Mouse (Mus musculus): ENCODE data around the gene Tceal8. TPM values are rescaled to one million over a fixed set of nuclear protein-coding genes. Genes with fewer than 3 reads are reported as not detected.
"Not testable (repeated sequence)": the region's sequence is repeated elsewhere in the genome, so short reads cannot be mapped to it uniquely, and the experiment has no call there.

Gene Tceal8
- polyA plus RNA-seq (2016; fragmentation: Nextera tagmentation; extraction: Ambion mirVana) = 265 and 277 TPM in 2 replicates

- H3K4me1 ChIP-seq (replicated peaks) = no peaks in the 10 kb centered on the region
- H3K27me3 ChIP-seq (replicated peaks) = no peaks in the 10 kb centered on the region
- no peaks in the 10 kb centered on the region; the same call in 1 of the 2 replicates for H3K36me3 ChIP-seq
- H3K27ac ChIP-seq (ENCODE audit: poor library complexity, severe bottlenecking) = peak within 1 kb of the TSS; percentile 96
- 13% methylated on average over 10 of the region's 10 CpGs for WGBS
- peak within 1 kb of the TSS; percentile 77 for H3K4me2 ChIP-seq
- ATAC-seq (ENCODE audit: insufficient number of reproducible peaks, low FRiP score) = peak; percentile 94
- peak within 1 kb of the TSS; percentile 89 for H3K9ac ChIP-seq
- H3K4me3 ChIP-seq = peak within 1 kb of the TSS; percentile 71
- no peaks in the 10 kb centered on the region for H3K9me3 ChIP-seq (replicated peaks)
Measured at GRCm38 (mm10) chrX:136172118-136172551, at the start of gene Tceal8. Gene Tceal8, minus strand, starts transcription at chrX:136172342.

GRCm38 (mm10) chrX:136216303-136216702 is 44.2 kb upstream of the Tceal8 start:
- Histone ChIP-seq H3K27me3 (replicated peaks) (no peaks in the 10 kb centered on the region), H3K4me1 (replicated peaks) (no peaks in the 10 kb centered on the region), H3K9ac (no peak overlapping the region), H3K4me2 (no peak overlapping the region), H3K36me3 (no peaks in the 10 kb centered on the region), H3K4me3 (no peak overlapping the region), H3K9me3 (replicated peaks) (no peaks in the 10 kb centered on the region), H3K27ac (ENCODE audit: poor library complexity, severe bottlenecking) (peak overlapping the region; percentile 75; the same call in 1 of the 2 replicates)
- WGBS = 41% methylated on average over 1 of the region's 1 CpGs
- ATAC-seq (ENCODE audit: insufficient number of reproducible peaks, low FRiP score) = no peak

GRCm38 (mm10) chrX:136214729-136215677 is 42.9 kb upstream of the Tceal8 start, which contains the start of the genes Tceal7 and Bex1:
Gene Tceal7, plus strand, starts transcription at chrX:136214779.
Gene Bex1, minus strand, starts transcription at chrX:136215513.
- Histone ChIP-seq H3K4me3 (peak within 1 kb of the TSS; percentile 54), H3K4me2 (peak within 1 kb of the TSS; percentile 63), H3K27ac (ENCODE audit: poor library complexity, severe bottlenecking) (peak within 1 kb of the TSS; percentile 75; the same call in 1 of the 2 replicates), H3K9ac (peak within 1 kb of the TSS; percentile 70; the same call in 1 of the 2 replicates)
- H3K36me3 ChIP-seq; H3K27me3 ChIP-seq (replicated peaks); H3K9me3 ChIP-seq (replicated peaks); H3K4me1 ChIP-seq (replicated peaks): not testable (repeated sequence)
- ATAC-seq (ENCODE audit: insufficient number of reproducible peaks, low FRiP score) = peak; percentile 91
- WGBS = 30% methylated on average over 24 of the region's 67 CpGs

GRCm38 (mm10) chrX:136213396-136213795 is 41.3 kb upstream of the Tceal8 start:
- no peak overlapping the region for H3K9ac ChIP-seq
- no peaks in the 10 kb centered on the region for H3K4me1 ChIP-seq (replicated peaks)
- ATAC-seq (ENCODE audit: insufficient number of reproducible peaks, low FRiP score) = no peak
- no peaks in the 10 kb centered on the region for H3K27me3 ChIP-seq (replicated peaks)
- H3K9me3 ChIP-seq (replicated peaks) = no peaks in the 10 kb centered on the region
- H3K4me3 ChIP-seq = no peak overlapping the region
- 51% methylated on average over 2 of the region's 2 CpGs for WGBS
- H3K27ac ChIP-seq (ENCODE audit: poor library complexity, severe bottlenecking) = no peak overlapping the region
- H3K36me3 ChIP-seq = no peaks in the 10 kb centered on the region
- no peak overlapping the region for H3K4me2 ChIP-seq

- WGBS = 77% methylated on average over 6 of the region's 6 CpGs
- Histone ChIP-seq H3K4me2 (no peak overlapping the region), H3K36me3 (no peaks in the 10 kb centered on the region), H3K9me3 (replicated peaks) (no peaks in the 10 kb centered on the region), H3K9ac (no peak overlapping the region), H3K27me3 (replicated peaks) (no peaks in the 10 kb centered on the region), H3K4me1 (replicated peaks) (no peaks in the 10 kb centered on the region), H3K4me3 (no peak overlapping the region), H3K27ac (ENCODE audit: poor library complexity, severe bottlenecking) (no peak overlapping the region)
- ATAC-seq (ENCODE audit: insufficient number of reproducible peaks, low FRiP score) = no peak
Measured at GRCm38 (mm10) chrX:136204406-136204805, 32.3 kb upstream of the Tceal8 start.

- H3K9ac ChIP-seq = peak within 1 kb of the TSS; percentile 30
- H3K9me3 ChIP-seq (replicated peaks) = no peaks in the 10 kb centered on the region
- ATAC-seq (ENCODE audit: insufficient number of reproducible peaks, low FRiP score) = peak; percentile 72
Measured at GRCm38 (mm10) chrX:136203664-136204066, 31.5 kb upstream of the Tceal8 start, which contains the start of gene Tceal5. Gene Tceal5, minus strand, starts transcription at chrX:136203876.

GRCm38 (mm10) chrX:136203257-136203656 is 31.1 kb upstream of the Tceal8 start:
- H3K4me1 ChIP-seq (replicated peaks) = no peaks in the 10 kb centered on the region
- H3K9ac ChIP-seq = peak overlapping the region; percentile 30; the same call in 1 of the 2 replicates
- H3K36me3 ChIP-seq = no peaks in the 10 kb centered on the region
- no peak for ATAC-seq (ENCODE audit: insufficient number of reproducible peaks, low FRiP score)
- H3K27me3 ChIP-seq (replicated peaks) = no peaks in the 10 kb centered on the region
- H3K27ac ChIP-seq (ENCODE audit: poor library complexity, severe bottlenecking) = no peak overlapping the region; the same call in 1 of the 2 replicates
- peak overlapping the region; percentile 65 for H3K4me2 ChIP-seq
- 17% methylated on average over 7 of the region's 7 CpGs for WGBS
- peak overlapping the region; percentile 47 for H3K4me3 ChIP-seq
- no peaks in the 10 kb centered on the region for H3K9me3 ChIP-seq (replicated peaks)

More at GRCm38 (mm10) chrX:136203664-136204066, 31.5 kb upstream of the Tceal8 start, which contains the start of gene Tceal5:
- peak within 1 kb of the TSS; percentile 47 for H3K4me3 ChIP-seq
- no peaks in the 10 kb centered on the region for H3K27me3 ChIP-seq (replicated peaks)
- peak within 1 kb of the TSS; percentile 65 for H3K4me2 ChIP-seq
- H3K36me3 ChIP-seq = no peaks in the 10 kb centered on the region
- no peak within 1 kb of the TSS; the same call in 1 of the 2 replicates for H3K27ac ChIP-seq (ENCODE audit: poor library complexity, severe bottlenecking)
- H3K4me1 ChIP-seq (replicated peaks) = no peaks in the 10 kb centered on the region
- 15% methylated on average over 9 of the region's 9 CpGs for WGBS

- Histone ChIP-seq H3K9ac (no peak overlapping the region), H3K27me3 (replicated peaks) (no peaks in the 10 kb centered on the region), H3K4me3 (no peak overlapping the region), H3K4me1 (replicated peaks) (no peaks in the 10 kb centered on the region), H3K9me3 (replicated peaks) (no peaks in the 10 kb centered on the region), H3K36me3 (no peaks in the 10 kb centered on the region), H3K4me2 (no peak overlapping the region), H3K27ac (ENCODE audit: poor library complexity, severe bottlenecking) (no peak overlapping the region)
- 53% methylated on average over 1 of the region's 1 CpGs for WGBS
- ATAC-seq (ENCODE audit: insufficient number of reproducible peaks, low FRiP score) = no peak
Measured at GRCm38 (mm10) chrX:136196873-136197272, 24.7 kb upstream of the Tceal8 start.

- H3K9me3 ChIP-seq (replicated peaks) = no peaks in the 10 kb centered on the region
- no peak overlapping the region for H3K4me2 ChIP-seq
- no peak for ATAC-seq (ENCODE audit: insufficient number of reproducible peaks, low FRiP score)
- no peaks in the 10 kb centered on the region for H3K4me1 ChIP-seq (replicated peaks)
- 76% methylated on average over 16 of the region's 16 CpGs for WGBS
- no peaks in the 10 kb centered on the region for H3K36me3 ChIP-seq
- H3K27me3 ChIP-seq (replicated peaks) = no peaks in the 10 kb centered on the region
- H3K27ac ChIP-seq (ENCODE audit: poor library complexity, severe bottlenecking) = no peak overlapping the region
- H3K9ac ChIP-seq = no peak overlapping the region
- no peak overlapping the region for H3K4me3 ChIP-seq
Measured at GRCm38 (mm10) chrX:136195193-136195944, 23.2 kb upstream of the Tceal8 start.

- H3K4me2 ChIP-seq = no peak overlapping the region
- no peak overlapping the region for H3K9ac ChIP-seq
- H3K27me3 ChIP-seq (replicated peaks) = no peaks in the 10 kb centered on the region
- H3K27ac ChIP-seq (ENCODE audit: poor library complexity, severe bottlenecking) = no peak overlapping the region
- ATAC-seq (ENCODE audit: insufficient number of reproducible peaks, low FRiP score) = no peak
- no peaks in the 10 kb centered on the region for H3K9me3 ChIP-seq (replicated peaks)
- H3K36me3 ChIP-seq = no peaks in the 10 kb centered on the region
- H3K4me3 ChIP-seq = no peak overlapping the region
- WGBS = 70% methylated on average over 1 of the region's 1 CpGs
- peaks cover 6% of the 10 kb centered on the region; the same call in 1 of the 2 replicates for H3K4me1 ChIP-seq (replicated peaks)
Measured at GRCm38 (mm10) chrX:136183107-136183506, 11.0 kb upstream of the Tceal8 start.
